Mouse (Mus musculus) cerebellum, adult 9-10 months (tissue): Measurements from ENCODE around the gene Hoxd10.

Experiments
- DNase-seq: peaks from one replicate; pipeline ENCODE4 v3.0.0; 2022

The Hoxd10 gene

GRCm38 (mm10) chr2:74732513-74733316 lies 41.0 kb downstream of the Hoxd10 start:
- DNase-seq, result no peak

GRCm38 (mm10) chr2:74733317-74733661 lies 41.6 kb downstream of the Hoxd10 start:
- DNase-seq, result no peak

GRCm38 (mm10) chr2:74733765-74734164 lies 42.0 kb downstream of the Hoxd10 start:
- DNase-seq, result no peak

GRCm38 (mm10) chr2:74734451-74734850 lies 42.7 kb downstream of the Hoxd10 start:
- no peak for DNase-seq

- DNase-seq, result no peak
Measured at GRCm38 (mm10) chr2:74734996-74735811, 43.5 kb downstream of the Hoxd10 start.

- DNase-seq, result no peak
Measured at GRCm38 (mm10) chr2:74735851-74736687, 44.3 kb downstream of the Hoxd10 start.

- DNase-seq, result no peak
Measured at GRCm38 (mm10) chr2:74736688-74737577, 45.2 kb downstream of the Hoxd10 start.

- DNase-seq, result no peak
Measured at GRCm38 (mm10) chr2:74737578-74738070, 45.9 kb downstream of the Hoxd10 start.

- DNase-seq, result no peak
Measured at GRCm38 (mm10) chr2:74738623-74739475, 47.1 kb downstream of the Hoxd10 start.

GRCm38 (mm10) chr2:74739476-74739800 lies 47.7 kb downstream of the Hoxd10 start:
- DNase-seq, result no peak

- no peak for DNase-seq
Measured at GRCm38 (mm10) chr2:74739869-74740268, 48.1 kb downstream of the Hoxd10 start.

GRCm38 (mm10) chr2:74740311-74741091 lies 48.8 kb downstream of the Hoxd10 start:
- DNase-seq, result no peak

GRCm38 (mm10) chr2:74741252-74741978 lies 49.7 kb downstream of the Hoxd10 start:
- DNase-seq, result no peak

GRCm38 (mm10) chr2:74741979-74742277 lies 50.2 kb downstream of the Hoxd10 start:
- DNase-seq, result no peak
